Mouse (Mus musculus): ENCODE results near the gene Gzmf. TPM values are rescaled to one million over a fixed set of nuclear protein-coding genes. Genes with fewer than 3 reads are reported as not detected.
"Not testable (repeated sequence)": the region's sequence is repeated elsewhere in the genome, so short reads cannot be mapped to it uniquely, and the experiment has no call there.

The Gzmf gene
- not detected in 2 replicates for polyA plus RNA-seq (2016; fragmentation: Nextera tagmentation; extraction: Ambion mirVana)

- H3K27me3 ChIP-seq (ENCODE audit: low read depth, poor library complexity, severe bottlenecking) = no peaks in the 10 kb centered on the region
- DNase-seq (ENCODE audit: low spot score) = no peak
- no peak within 1 kb of the TSS for H3K27ac ChIP-seq
- H3K36me3 ChIP-seq = no peaks in the 10 kb centered on the region
- H3K4me1 ChIP-seq = no peaks in the 10 kb centered on the region
- no peak within 1 kb of the TSS for H3K4me3 ChIP-seq
- H3K9me3 ChIP-seq (replicated peaks) = no peaks in the 10 kb centered on the region
- WGBS = 95% methylated on average over 4 of the region's 4 CpGs
Observed at GRCm38 (mm10) chr14:56211317-56211716, at the start of gene Gzmf. Gene Gzmf (minus strand): TSS chr14:56211417.

GRCm38 (mm10) chr14:56240409-56240808 lies 29.2 kb upstream of the Gzmf start:
- H3K36me3 ChIP-seq = no peaks in the 10 kb centered on the region
- no peak overlapping the region for H3K27ac ChIP-seq
- H3K9me3 ChIP-seq (replicated peaks) = no peaks in the 10 kb centered on the region
- DNase-seq (ENCODE audit: low spot score) = no peak
- H3K27me3 ChIP-seq (ENCODE audit: low read depth, poor library complexity, severe bottlenecking) = no peaks in the 10 kb centered on the region
- H3K4me1 ChIP-seq = no peaks in the 10 kb centered on the region
- H3K4me3 ChIP-seq = no peak overlapping the region

GRCm38 (mm10) chr14:56234556-56234955 lies 23.3 kb upstream of the Gzmf start, which contains the start of gene Gzmc:
Gene Gzmc (minus strand): TSS chr14:56234656.
- H3K9me3 ChIP-seq (replicated peaks) = no peaks in the 10 kb centered on the region
- WGBS = 93% methylated on average over 2 of the region's 2 CpGs
- H3K36me3 ChIP-seq = no peaks in the 10 kb centered on the region
- no peak for DNase-seq (ENCODE audit: low spot score)
- H3K4me1 ChIP-seq = no peaks in the 10 kb centered on the region
- no peak within 1 kb of the TSS for H3K27ac ChIP-seq
- no peak within 1 kb of the TSS for H3K4me3 ChIP-seq
- H3K27me3 ChIP-seq (ENCODE audit: low read depth, poor library complexity, severe bottlenecking) = no peaks in the 10 kb centered on the region

GRCm38 (mm10) chr14:56205613-56206012 lies 5.6 kb downstream of the Gzmf start:
- Histone ChIP-seq H3K4me3 (no peak overlapping the region), H3K9me3 (replicated peaks) (no peaks in the 10 kb centered on the region), H3K4me1 (no peaks in the 10 kb centered on the region), H3K27ac (no peak overlapping the region), H3K27me3 (ENCODE audit: low read depth, poor library complexity, severe bottlenecking) (no peaks in the 10 kb centered on the region), H3K36me3 (no peaks in the 10 kb centered on the region)
- 87% methylated on average over 1 of the region's 1 CpGs for WGBS
- no peak for DNase-seq (ENCODE audit: low spot score)

- not testable (repeated sequence) for H3K4me3 ChIP-seq; H3K9me3 ChIP-seq (replicated peaks); H3K36me3 ChIP-seq; H3K27ac ChIP-seq; H3K4me1 ChIP-seq; H3K27me3 ChIP-seq (ENCODE audit: low read depth, poor library complexity, severe bottlenecking)
- DNase-seq (ENCODE audit: low spot score) = peak; percentile 68
- WGBS = 34% methylated on average over 5 of the region's 5 CpGs
Observed at GRCm38 (mm10) chr14:56205021-56205420, 6.2 kb downstream of the Gzmf start.

GRCm38 (mm10) chr14:56203975-56204374 lies 7.2 kb downstream of the Gzmf start:
- no peaks in the 10 kb centered on the region for H3K9me3 ChIP-seq (replicated peaks)
- DNase-seq (ENCODE audit: low spot score) = peak; percentile 78
- no peaks in the 10 kb centered on the region for H3K36me3 ChIP-seq
- no peaks in the 10 kb centered on the region for H3K27me3 ChIP-seq (ENCODE audit: low read depth, poor library complexity, severe bottlenecking)
- no peak overlapping the region for H3K4me3 ChIP-seq
- no peaks in the 10 kb centered on the region for H3K4me1 ChIP-seq
- no peak overlapping the region for H3K27ac ChIP-seq
- 14% methylated on average over 2 of the region's 2 CpGs for WGBS

- Histone ChIP-seq H3K4me3 (no peak overlapping the region), H3K27ac (no peak overlapping the region), H3K36me3 (no peaks in the 10 kb centered on the region), H3K27me3 (ENCODE audit: low read depth, poor library complexity, severe bottlenecking) (no peaks in the 10 kb centered on the region), H3K4me1 (no peaks in the 10 kb centered on the region), H3K9me3 (replicated peaks) (no peaks in the 10 kb centered on the region)
- WGBS = 56% methylated on average over 6 of the region's 6 CpGs
- peak; percentile 29 for DNase-seq (ENCODE audit: low spot score)
Observed at GRCm38 (mm10) chr14:56186946-56187345, 24.3 kb downstream of the Gzmf start.

- Histone ChIP-seq H3K27me3 (ENCODE audit: low read depth, poor library complexity, severe bottlenecking) (no peaks in the 10 kb centered on the region), H3K27ac (no peak overlapping the region), H3K9me3 (replicated peaks) (no peaks in the 10 kb centered on the region), H3K36me3 (no peaks in the 10 kb centered on the region), H3K4me3 (no peak overlapping the region), H3K4me1 (no peaks in the 10 kb centered on the region)
- 81% methylated on average over 5 of the region's 5 CpGs for WGBS
- DNase-seq (ENCODE audit: low spot score) = peak; percentile 19
Observed at GRCm38 (mm10) chr14:56186521-56186920, 24.7 kb downstream of the Gzmf start.

GRCm38 (mm10) chr14:56177651-56178050 lies 33.6 kb downstream of the Gzmf start:
- H3K4me3 ChIP-seq; H3K4me1 ChIP-seq; H3K9me3 ChIP-seq (replicated peaks); H3K36me3 ChIP-seq; H3K27ac ChIP-seq; H3K27me3 ChIP-seq (ENCODE audit: low read depth, poor library complexity, severe bottlenecking): not testable (repeated sequence)
- 33% methylated on average over 8 of the region's 8 CpGs for WGBS
- peak; percentile 77 for DNase-seq (ENCODE audit: low spot score)

- Histone ChIP-seq H3K36me3 (no peaks in the 10 kb centered on the region), H3K27ac (no peak within 1 kb of the TSS), H3K4me3 (no peak within 1 kb of the TSS), H3K9me3 (replicated peaks) (no peaks in the 10 kb centered on the region), H3K27me3 (ENCODE audit: low read depth, poor library complexity, severe bottlenecking) (no peaks in the 10 kb centered on the region), H3K4me1 (no peaks in the 10 kb centered on the region)
- DNase-seq (ENCODE audit: low spot score) = no peak
- 90% methylated on average over 5 of the region's 5 CpGs for WGBS
Observed at GRCm38 (mm10) chr14:56174499-56174898, 36.7 kb downstream of the Gzmf start, which contains the start of gene Gzmn. Gene Gzmn (minus strand): TSS chr14:56174599.

- WGBS = 96% methylated on average over 6 of the region's 6 CpGs
- no peak for DNase-seq (ENCODE audit: low spot score)
- Histone ChIP-seq H3K4me3 (no peak overlapping the region), H3K4me1 (no peaks in the 10 kb centered on the region), H3K27ac (no peak overlapping the region), H3K9me3 (replicated peaks) (no peaks in the 10 kb centered on the region), H3K36me3 (no peaks in the 10 kb centered on the region), H3K27me3 (ENCODE audit: low read depth, poor library complexity, severe bottlenecking) (no peaks in the 10 kb centered on the region)
Observed at GRCm38 (mm10) chr14:56173396-56173795, 37.8 kb downstream of the Gzmf start.

- Histone ChIP-seq H3K27me3 (ENCODE audit: low read depth, poor library complexity, severe bottlenecking) (no peaks in the 10 kb centered on the region), H3K9me3 (replicated peaks) (no peaks in the 10 kb centered on the region), H3K4me1 (no peaks in the 10 kb centered on the region), H3K4me3 (no peak overlapping the region), H3K27ac (no peak overlapping the region), H3K36me3 (no peaks in the 10 kb centered on the region)
- 92% methylated on average over 5 of the region's 5 CpGs for WGBS
- DNase-seq (ENCODE audit: low spot score) = no peak
Observed at GRCm38 (mm10) chr14:56172744-56173143, 38.5 kb downstream of the Gzmf start.

GRCm38 (mm10) chr14:56168009-56168408 lies 43.2 kb downstream of the Gzmf start:
- DNase-seq (ENCODE audit: low spot score) = no peak
- H3K27ac ChIP-seq = no peak overlapping the region
- no peaks in the 10 kb centered on the region for H3K36me3 ChIP-seq
- WGBS = 88% methylated on average over 6 of the region's 6 CpGs
- no peaks in the 10 kb centered on the region for H3K9me3 ChIP-seq (replicated peaks)
- H3K4me3 ChIP-seq = no peak overlapping the region
- H3K27me3 ChIP-seq (ENCODE audit: low read depth, poor library complexity, severe bottlenecking) = no peaks in the 10 kb centered on the region
- H3K4me1 ChIP-seq = no peaks in the 10 kb centered on the region

GRCm38 (mm10) chr14:56162109-56162508 lies 49.1 kb downstream of the Gzmf start:
- Histone ChIP-seq H3K4me3 (no peak overlapping the region), H3K4me1 (no peaks in the 10 kb centered on the region), H3K36me3 (no peaks in the 10 kb centered on the region), H3K27me3 (ENCODE audit: low read depth, poor library complexity, severe bottlenecking) (no peaks in the 10 kb centered on the region), H3K27ac (no peak overlapping the region), H3K9me3 (replicated peaks) (no peaks in the 10 kb centered on the region)
- no peak for DNase-seq (ENCODE audit: low spot score)
- WGBS = 91% methylated on average over 2 of the region's 2 CpGs

All from limb, embryonic 10.5 days (tissue).